Comparison of ENCODE assay signal across 9 mouse cellular contexts in genomic region chr1:180726183-180726582, GRCm38 (mm10). TPM values are rescaled to one million over a fixed set of nuclear protein-coding genes. Genes with fewer than 3 reads are reported as not detected.
A peak's percentile ranks its signal among the peaks of the same experiment; 100 is the strongest.
DNase-seq lines count a peak whose midpoint lies in the region; ATAC-seq and TF ChIP-seq lines count a peak whose summit lies in the region.
"Had no signal": no experiment of that assay in that cellular context is flagged by ENCODE, and none has a peak within 500 bp of the region (broad histone marks: within the 10 kb centered on the region; RNA-seq: fewer than 3 reads in every experiment).

No protein-coding gene starts in this region.

- under 1% methylated on average over 36 of the region's 42 CpGs for WGBS in heart, embryonic 11.5 days (ENCODE audit: insufficient replicate concordance)
- under 1% methylated on average over 41 of the region's 42 CpGs for WGBS in forebrain, embryonic 12.5 days
- 0% methylated on average over 33 of the region's 42 CpGs for WGBS in midbrain, postnatal 0 days

- H3K4me1 ChIP-seq in heart, embryonic 11.5 days (ENCODE audit: control insufficient read depth, insufficient read depth, low read length), result peaks cover 9% of the 10 kb centered on the region
- peaks cover 29 to 45% of the 10 kb centered on the region in 2 experiments for H3K4me1 ChIP-seq in MEL (ENCODE audit: control insufficient read depth in 1 of 2, insufficient read depth in 2 of 2, low read length in 2 of 2)
- peaks cover 29% of the 10 kb centered on the region for H3K4me1 ChIP-seq in forebrain, embryonic 12.5 days
- peaks cover 10% of the 10 kb centered on the region for H3K4me1 ChIP-seq in midbrain, postnatal 0 days (ENCODE audit: insufficient read depth, low read length)

- H3K27me3 ChIP-seq in heart, embryonic 11.5 days (ENCODE audit: control insufficient read depth, insufficient read depth, low read length), result no peaks in the 10 kb centered on the region
- no peaks in the 10 kb centered on the region for H3K27me3 ChIP-seq in MEL (ENCODE audit: control insufficient read depth in 1 of 2, insufficient read depth in 2 of 2, low read length in 2 of 2)
- no peaks in the 10 kb centered on the region for H3K27me3 ChIP-seq in forebrain, embryonic 12.5 days
- H3K27me3 ChIP-seq in midbrain, postnatal 0 days (ENCODE audit: insufficient read depth, low read length), result no peaks in the 10 kb centered on the region

- H3K4me2 ChIP-seq in heart, embryonic 11.5 days, result peak overlapping the region; percentile 83
- peak overlapping the region; percentile 83 for H3K4me2 ChIP-seq in forebrain, embryonic 12.5 days
- H3K4me2 ChIP-seq in midbrain, postnatal 0 days (ENCODE audit: low read depth, low read length, poor library complexity, severe bottlenecking), result peak overlapping the region; percentile 76

- no peak for TF ChIP-seq POLR2A in MEL (IDR thresholded peaks at IDR 0.05; ENCODE audit: control insufficient read depth in 1 of 2, insufficient read depth in 1 of 2, low read depth in 1 of 2, low read length in 2 of 2, poor library complexity in 1 of 2)

- no peak for TF ChIP-seq CTCF in MEL (IDR thresholded peaks at IDR 0.05 in 2 of 3, conservative IDR thresholded peaks at IDR 0.05 in 1 of 3; ENCODE audit: control insufficient read depth in 1 of 3, insufficient read depth in 1 of 3, low read depth in 2 of 3, low read length in 3 of 3, poor library complexity in 1 of 3, severe bottlenecking in 1 of 3)
- TF ChIP-seq CTCF in midbrain, postnatal 0 days (IDR thresholded peaks at IDR 0.05), result no peak

- peaks cover 42% of the 10 kb centered on the region for H3K79me2 ChIP-seq in MEL (ENCODE audit: control insufficient read depth, insufficient read depth, low read length, poor library complexity)

- peak overlapping the region; percentile 89 for H3K27ac ChIP-seq in heart, embryonic 11.5 days (ENCODE audit: low read depth, low read length)
- peak overlapping the region; percentile 45 for H3K27ac ChIP-seq in MEL (ENCODE audit: control insufficient read depth, low read depth, low read length)
- peak overlapping the region; percentile 91 for H3K27ac ChIP-seq in forebrain, embryonic 12.5 days
- peak overlapping the region; percentile 83 for H3K27ac ChIP-seq in midbrain, postnatal 0 days (ENCODE audit: low read depth, low read length)

- peak overlapping the region; percentile 97 for H3K4me3 ChIP-seq in heart, embryonic 11.5 days (ENCODE audit: low read depth, low read length)
- peak overlapping the region; percentile 82 to 86 for H3K4me3 ChIP-seq in MEL (ENCODE audit: control insufficient read depth in 1 of 2, insufficient read depth in 1 of 2, low read depth in 2 of 2, low read length in 2 of 2)
- peak overlapping the region; percentile 85 for H3K4me3 ChIP-seq in forebrain, embryonic 12.5 days (replicated peaks)
- peak overlapping the region; percentile 81 for H3K4me3 ChIP-seq in midbrain, postnatal 0 days (ENCODE audit: low read depth, low read length)

- no peaks in the 10 kb centered on the region for H3K9me3 ChIP-seq in heart, embryonic 11.5 days (replicated peaks; ENCODE audit: control insufficient read depth, low read length)
- H3K9me3 ChIP-seq in MEL (replicated peaks; ENCODE audit: insufficient read depth, low read length), result no peaks in the 10 kb centered on the region
- H3K9me3 ChIP-seq in forebrain, embryonic 12.5 days, result no peaks in the 10 kb centered on the region
- H3K9me3 ChIP-seq in midbrain, postnatal 0 days (ENCODE audit: low read length), result no peaks in the 10 kb centered on the region

- no peak for DNase-seq in heart, postnatal 4 days
- DNase-seq in MEL (ENCODE audit: low read depth, low spot score) (peak; percentile 41), liver (peak; percentile 68)
- peak; percentile 5 for DNase-seq in midbrain, postnatal 0 days (ENCODE audit: low spot score)
- no peak for DNase-seq in cerebellum, adult 11-12 months
- no peak for DNase-seq in cerebellum, adult 8-10 months

- no peaks in the 10 kb centered on the region for H3K36me3 ChIP-seq in heart, embryonic 11.5 days (ENCODE audit: control insufficient read depth, insufficient read depth, low read length)
- peaks cover 0 to 52% of the 10 kb centered on the region in 2 experiments; a peak in 2 of 4 replicates for H3K36me3 ChIP-seq in MEL (ENCODE audit: control insufficient read depth in 1 of 2, insufficient read depth in 2 of 2, low read length in 2 of 2)
- H3K36me3 ChIP-seq in forebrain, embryonic 12.5 days (replicated peaks), result no peaks in the 10 kb centered on the region
- H3K36me3 ChIP-seq in midbrain, postnatal 0 days (ENCODE audit: insufficient read depth, low read length), result no peaks in the 10 kb centered on the region

- TF ChIP-seq RAD21 in MEL (IDR thresholded peaks at IDR 0.05; ENCODE audit: low read depth, low read length), result no peak

- peak; percentile 75 for ATAC-seq in heart, embryonic 11.5 days (replicated peaks; ENCODE audit: insufficient number of reproducible peaks, low FRiP score, low TSS enrichment)
- ATAC-seq in forebrain, embryonic 12.5 days (ENCODE audit: low FRiP score), result peak; percentile 78
- ATAC-seq in midbrain, postnatal 0 days (ENCODE audit: low FRiP score), result peak; percentile 72

- TF ChIP-seq EP300 in MEL (IDR thresholded peaks at IDR 0.05; ENCODE audit: low read depth in 1 of 2, low read length in 2 of 2), result no peak

- H3K9ac ChIP-seq in heart, embryonic 11.5 days (ENCODE audit: low read depth, low read length), result peak overlapping the region; percentile 95
- peak overlapping the region; percentile 86 for H3K9ac ChIP-seq in MEL (ENCODE audit: control insufficient read depth, low read depth, low read length, poor library complexity, severe bottlenecking)
- peak overlapping the region; percentile 91 for H3K9ac ChIP-seq in forebrain, embryonic 12.5 days
- peak overlapping the region; percentile 84 for H3K9ac ChIP-seq in midbrain, postnatal 0 days (replicated peaks; ENCODE audit: low read length, poor library complexity, severe bottlenecking)

TF ChIP-seq in MEL, 35 proteins besides CTCF, POLR2A, EP300 and RAD21:
- TF ChIP-seq ZKSCAN1 (IDR thresholded peaks at IDR 0.05; ENCODE audit: low read depth, low read length) (no peak), USF1 (IDR thresholded peaks at IDR 0.05; ENCODE audit: low read depth, low read length) (no peak), ZMIZ1 (IDR thresholded peaks at IDR 0.05; ENCODE audit: low read depth, low read length) (no peak), MAZ (IDR thresholded peaks at IDR 0.05; ENCODE audit: low read depth, low read length) (no peak), UBTF (IDR thresholded peaks at IDR 0.05; ENCODE audit: borderline replicate concordance, insufficient read depth, low read depth, low read length) (peak; percentile 39; the same call in 1 of the 2 replicates), POLR2AphosphoS2 (IDR thresholded peaks at IDR 0.05; ENCODE audit: low read length) (no peak)

RNA-seq across cellular contexts. Expression of gene Acbd3, which starts 0.3 kb away (rescaled TPM):
- polyA plus RNA-seq in heart, embryonic 11.5 days (2014; fragmentation: Nextera tagmentation; extraction: Ambion mirVana), result 23.0 and 23.7 TPM in 2 replicates
- total RNA-seq in heart, postnatal 4 days (2021), result 10 to 100 TPM; 35.8 to 36.5 TPM
- 17.4 and 17.8 TPM in 2 replicates for total RNA-seq in MEL (2012; rRNA removed)
- polyA plus RNA-seq in MEL (2012; ENCODE audit: insufficient read depth in 1 of 2, insufficient read length in 2 of 2, low read depth in 1 of 2, low replicate concordance in 2 of 2, missing spikeins in 1 of 2), result 10 to 100 TPM in 1 of 2 experiments, not detected in 1; 23.2 TPM
- 22.5 and 23.7 TPM in 2 replicates for polyA plus RNA-seq in forebrain, embryonic 12.5 days (2016; fragmentation: Nextera tagmentation; extraction: Ambion mirVana)
- total RNA-seq in midbrain, postnatal 0 days (2014; rRNA removed), result 30.0 and 42.5 TPM in 2 replicates
- polyA plus RNA-seq in midbrain, postnatal 0 days (2015; fragmentation: Nextera tagmentation; extraction: Ambion mirVana), result 15.8 and 18.8 TPM in 2 replicates

RNA-seq across cellular contexts. Expression of gene Mixl1, which starts 29.3 kb away (rescaled TPM):
- 0.34 and 0.42 TPM in 2 replicates for polyA plus RNA-seq in heart, embryonic 11.5 days (2014; fragmentation: Nextera tagmentation; extraction: Ambion mirVana)
- not detected for total RNA-seq in heart, postnatal 4 days (2021)
- total RNA-seq in MEL (2012; rRNA removed), result not detected in 2 replicates
- not detected for polyA plus RNA-seq in MEL (2012; ENCODE audit: insufficient read depth in 1 of 2, insufficient read length in 2 of 2, low read depth in 1 of 2, low replicate concordance in 2 of 2, missing spikeins in 1 of 2)
- not detected in 2 replicates for polyA plus RNA-seq in forebrain, embryonic 12.5 days (2016; fragmentation: Nextera tagmentation; extraction: Ambion mirVana)
- total RNA-seq in midbrain, postnatal 0 days (2014; rRNA removed), result not detected in 2 replicates
- polyA plus RNA-seq in midbrain, postnatal 0 days (2015; fragmentation: Nextera tagmentation; extraction: Ambion mirVana), result 0.10 and 0.17 TPM in 2 replicates
- total RNA-seq: left cerebral cortex, adult 18-20 months had no signal

Comparison
In these comparisons a context has a peak if more than half of its experiments do, and no peak if none do; other contexts are left out.
1. DNase-seq: peak in MEL (single experiment), liver (single experiment) and midbrain, postnatal 0 days (single experiment); none in heart, postnatal 4 days (single experiment), cerebellum, adult 11-12 months (single experiment) and cerebellum, adult 8-10 months (single experiment).
2. Peak in every context shown above with its lines, with median percentiles within 50 percentile points of each other: ATAC-seq, H3K27ac ChIP-seq, H3K4me2 ChIP-seq, H3K4me3 ChIP-seq and H3K9ac ChIP-seq.